Mouse (Mus musculus) urinary bladder, adult 18-20 months (tissue): ENCODE data around the gene Rnf216.

Experiments
- DNase-seq, 2 experiments: peaks; one replicate each; pipeline ENCODE4 v3.0.0; 2022; ENCODE audit warnings: low spot score in 2 of 2, mixed read lengths in 2 of 2

The Rnf216 gene

DNA sequence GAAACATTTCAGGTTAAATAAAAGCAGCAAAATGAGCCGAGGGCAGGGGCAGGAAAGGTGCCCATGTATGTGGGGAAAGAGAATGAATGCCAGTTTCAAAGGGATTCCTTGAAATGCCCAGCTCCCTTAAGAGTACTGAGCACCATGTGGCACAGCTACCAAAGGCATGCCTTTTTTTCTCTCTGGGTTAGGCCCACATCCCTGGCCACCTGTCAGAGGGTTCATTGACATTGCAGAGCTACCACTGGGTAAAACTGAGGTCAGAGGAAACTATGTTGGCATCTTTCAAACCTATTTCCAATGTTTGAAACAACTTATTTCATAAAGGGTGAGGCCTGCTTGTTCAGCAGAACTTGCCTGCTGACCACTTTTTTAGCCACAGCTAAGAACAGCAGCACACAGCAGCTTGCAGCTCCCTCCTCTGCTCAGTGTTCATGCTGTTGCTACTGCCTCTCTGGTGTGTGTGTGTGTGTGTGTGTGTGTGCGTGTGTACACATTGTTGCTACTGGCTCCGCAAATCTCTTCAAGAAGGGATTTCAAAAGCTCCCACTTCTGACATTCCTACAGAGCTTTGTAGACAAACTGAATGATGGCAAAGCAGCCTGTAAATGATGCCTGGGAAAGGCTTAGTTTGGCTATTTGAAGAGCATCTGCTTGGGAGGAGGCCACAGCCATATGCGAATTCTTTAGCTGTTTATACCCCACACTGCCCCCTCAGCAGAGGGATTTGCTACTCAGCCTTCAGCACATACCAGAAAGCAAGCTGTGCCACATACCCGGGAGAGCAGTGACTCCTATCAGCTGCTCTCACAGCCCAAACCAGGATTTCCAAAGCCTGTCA lies 59.4 kb downstream of the Rnf216 start:
- DNase-seq = no peak

DNA sequence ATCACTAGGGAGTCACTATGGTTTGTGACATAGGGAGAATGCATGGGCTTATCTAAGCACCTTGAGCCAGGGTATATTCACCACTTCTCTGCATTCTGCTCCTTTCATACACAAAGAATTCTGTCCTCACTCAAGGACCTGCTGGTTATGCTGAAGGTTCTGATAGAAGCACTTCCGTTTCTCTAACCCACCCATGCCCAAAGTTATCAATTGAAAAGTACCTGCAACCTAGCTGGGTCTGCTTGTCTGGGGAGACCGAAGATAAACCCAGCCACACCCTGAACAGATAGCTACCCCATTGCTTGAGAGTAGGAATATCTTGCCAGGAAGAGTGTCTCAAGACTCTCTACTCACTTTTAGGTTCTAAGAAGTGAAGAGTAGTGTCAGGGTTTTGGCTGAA lies 60.1 kb downstream of the Rnf216 start:
- DNase-seq = no peak

GRCm38 (mm10) chr5:143051851-143052250 lies 60.9 kb downstream of the Rnf216 start:
- DNase-seq = no peak

DNA sequence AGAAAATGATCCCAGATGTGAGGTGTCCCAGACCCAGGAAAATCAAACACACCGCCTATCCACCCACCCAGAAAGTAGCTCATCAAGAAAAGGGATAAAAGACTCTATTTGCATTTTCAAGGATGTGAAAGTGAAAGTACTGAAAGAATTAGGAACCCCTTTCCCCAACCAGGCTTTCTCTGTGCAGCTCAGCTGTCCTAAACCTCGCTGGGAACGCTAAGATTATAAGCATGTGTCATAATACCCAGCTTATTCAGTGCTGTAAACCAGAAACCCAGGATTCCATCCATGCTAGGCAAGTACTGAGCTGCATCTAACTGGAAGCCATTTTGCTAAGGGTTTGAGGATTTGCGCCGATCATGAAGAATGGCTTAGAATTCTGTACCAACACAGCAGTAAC lies 62.5 kb downstream of the Rnf216 start:
- DNase-seq = no peak

GRCm38 (mm10) chr5:143049746-143050145 lies 63.0 kb downstream of the Rnf216 start:
- no peak for DNase-seq

DNA sequence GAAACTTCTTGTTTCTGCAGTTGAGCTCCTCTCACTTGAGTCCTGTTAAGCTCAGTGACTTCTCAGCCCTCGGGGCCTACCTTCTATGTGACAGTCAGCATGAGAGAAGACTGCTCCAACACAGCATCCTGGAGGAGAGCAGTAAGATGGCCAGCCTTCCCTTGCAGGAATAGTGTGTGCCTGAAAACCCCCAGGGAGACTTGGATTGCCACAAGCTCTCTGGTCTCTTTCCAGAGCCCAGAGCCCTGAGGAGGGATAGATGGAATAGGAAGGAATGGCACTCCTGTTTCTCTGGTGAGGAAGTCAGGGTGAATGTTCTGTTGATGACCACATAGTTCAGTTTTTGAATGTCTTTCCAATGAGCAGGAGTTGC lies 63.8 kb downstream of the Rnf216 start:
- DNase-seq = no peak

- DNase-seq = no peak
These were observed 64.4 kb downstream of the Rnf216 start for GRCm38 (mm10) chr5:143048232-143049012.

DNA sequence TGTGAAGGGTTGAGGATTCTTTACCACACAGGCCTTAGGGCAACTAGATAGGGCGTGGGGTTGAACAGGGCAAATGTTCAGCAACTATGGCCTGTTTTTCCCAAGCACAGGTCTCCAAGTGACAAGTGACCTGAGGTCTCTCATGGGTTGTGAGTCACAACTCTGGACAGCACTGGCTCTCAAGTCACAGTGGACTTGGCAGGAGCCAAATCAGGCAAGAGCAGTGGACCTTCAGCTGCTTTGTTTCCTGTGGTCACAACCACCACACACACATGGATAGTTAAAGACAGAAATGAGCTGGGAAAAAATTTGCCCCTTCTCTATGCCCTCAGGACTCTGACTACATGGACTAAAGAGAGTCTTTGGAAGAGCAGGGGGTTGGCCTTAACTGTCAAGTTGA lies 65.2 kb downstream of the Rnf216 start:
- no peak for DNase-seq

GRCm38 (mm10) chr5:143043902-143044301 lies 68.9 kb downstream of the Rnf216 start:
- no peak for DNase-seq

- DNase-seq = no peak
These were observed 69.5 kb downstream of the Rnf216 start for GRCm38 (mm10) chr5:143043285-143043684.

DNA sequence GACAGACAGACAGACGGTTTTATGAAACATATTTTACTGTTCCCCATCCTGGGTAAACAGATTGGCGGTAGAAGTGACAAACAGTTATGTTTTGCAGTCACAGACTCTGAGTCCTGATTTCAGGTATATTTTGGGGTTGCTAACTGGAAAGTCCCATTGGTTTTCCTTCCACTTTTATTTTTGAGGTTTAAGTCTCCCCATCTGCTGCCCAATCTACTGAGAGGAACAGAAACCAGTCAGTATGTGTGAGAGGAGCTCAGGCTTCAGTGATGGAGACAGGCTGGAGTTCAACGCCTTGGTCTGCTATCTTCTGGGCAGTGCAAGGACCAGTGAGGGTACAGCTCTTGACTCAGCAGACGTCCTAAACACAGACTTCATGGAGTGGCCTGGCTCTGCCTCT lies 74.0 kb downstream of the Rnf216 start:
- no peak for DNase-seq

- DNase-seq = no peak
These were observed 75.6 kb downstream of the Rnf216 start for GRCm38 (mm10) chr5:143037201-143037600.

DNA sequence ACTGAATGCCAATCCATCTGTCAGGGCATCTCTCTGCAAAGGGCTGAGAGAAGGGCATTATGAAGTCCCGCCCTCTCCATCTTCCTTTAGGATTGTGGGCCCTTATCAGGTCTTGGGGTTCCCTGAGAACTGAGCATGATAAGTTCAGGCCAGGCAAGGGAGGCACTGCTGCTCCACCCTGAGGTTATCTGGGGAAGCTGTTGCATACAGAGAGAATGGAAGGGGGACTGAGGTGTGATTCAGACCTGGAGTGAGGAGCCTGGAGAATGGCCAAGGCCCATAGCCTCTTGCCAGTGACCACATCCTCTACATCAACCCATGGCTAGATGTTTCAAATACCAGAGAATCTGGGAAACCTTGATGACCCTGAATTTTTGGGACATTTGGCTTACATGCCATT lies 76.7 kb downstream of the Rnf216 start:
- DNase-seq = no peak

DNA sequence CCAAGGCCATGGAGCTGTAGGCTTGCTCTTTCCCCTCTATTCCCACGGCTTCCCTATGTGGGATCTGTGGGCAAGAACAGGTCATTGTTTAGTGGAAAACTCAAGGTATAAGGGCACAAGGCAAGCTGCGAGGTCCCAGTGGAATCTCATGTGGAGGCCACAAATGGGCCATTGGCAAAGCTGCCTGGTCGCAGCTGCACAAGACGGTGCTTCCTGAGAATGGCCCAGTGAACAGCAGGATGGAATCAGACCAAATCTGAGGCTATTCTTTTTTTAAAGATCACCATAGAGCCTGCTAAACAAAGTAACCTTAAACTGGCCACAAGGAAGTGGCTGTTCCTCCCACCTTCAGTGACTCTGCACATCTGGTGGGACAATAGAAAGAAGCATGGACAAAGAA lies 77.5 kb downstream of the Rnf216 start:
- no peak for DNase-seq

GRCm38 (mm10) chr5:143034108-143034507 lies 78.7 kb downstream of the Rnf216 start:
- DNase-seq = no peak

- no peak for DNase-seq
These were observed 79.5 kb downstream of the Rnf216 start for GRCm38 (mm10) chr5:143033277-143033676.

GRCm38 (mm10) chr5:143032639-143033146 lies 80.1 kb downstream of the Rnf216 start:
- DNase-seq = no peak

- DNase-seq = no peak
These were observed 81.1 kb downstream of the Rnf216 start for GRCm38 (mm10) chr5:143031681-143032080.

- DNase-seq = no peak
These were observed 81.6 kb downstream of the Rnf216 start for GRCm38 (mm10) chr5:143031193-143031592.

- no peak for DNase-seq
These were observed 88.9 kb downstream of the Rnf216 start for GRCm38 (mm10) chr5:143023887-143024286.

- DNase-seq = no peak
These were observed 89.8 kb downstream of the Rnf216 start for GRCm38 (mm10) chr5:143022956-143023355.

- no peak for DNase-seq
These were observed 95.4 kb downstream of the Rnf216 start for GRCm38 (mm10) chr5:143017401-143017800.

- no peak for DNase-seq
These were observed 103.4 kb downstream of the Rnf216 start for GRCm38 (mm10) chr5:143009383-143009782.
